Mouse (Mus musculus) myocyte (in vitro differentiated cells): ENCODE results near the gene Gm20388. TPM values are rescaled to one million over a fixed set of nuclear protein-coding genes. Genes with fewer than 3 reads are reported as not detected.

ENCODE experiments used
- H3K27me3 ChIP-seq: one replicate; pipeline ENCODE4 v1.6.1; 2011; ENCODE audit not compliant: control insufficient read depth, insufficient read depth, insufficient read length
- H3K36me3 ChIP-seq: one replicate; pipeline ENCODE4 v1.6.1; 2011; ENCODE audit not compliant: control insufficient read depth, insufficient read depth
- H3K4me2 ChIP-seq: one replicate; pipeline ENCODE4 v1.6.1; 2011; ENCODE audit warnings: low read depth, control low read depth
- H3K4me3 ChIP-seq: one replicate; pipeline ENCODE4 v1.5.1; 2011; ENCODE audit warnings: mild to moderate bottlenecking, control low read depth, moderate library complexity
- H3K79me2 ChIP-seq: one replicate; pipeline ENCODE4 v1.6.1; 2011; ENCODE audit not compliant: control insufficient read depth, insufficient read depth
- H3ac ChIP-seq: one replicate; pipeline ENCODE4 v1.6.1; 2011; ENCODE audit not compliant: control insufficient read depth, insufficient read length
- CEBPB ChIP-seq: IDR thresholded peaks from 2 replicates; pipeline ENCODE4 v1.6.1; 2011; ENCODE audit warnings: mild to moderate bottlenecking, moderate library complexity; ENCODE audit not compliant: poor library complexity, insufficient read depth, severe bottlenecking
- E2F4 ChIP-seq: IDR thresholded peaks from one replicate; pipeline ENCODE4 v1.6.1; 2011; ENCODE audit warnings: mild to moderate bottlenecking, control low read depth, moderate library complexity; ENCODE audit not compliant: insufficient read depth
- MAX ChIP-seq: IDR thresholded peaks from one replicate; pipeline ENCODE4 v1.6.1; 2011; ENCODE audit warnings: low read depth, mild to moderate bottlenecking, control low read depth
- MYOD1 ChIP-seq, 3 experiments: IDR thresholded peaks; one replicate each; pipeline ENCODE4 v1.6.1; 2011; ENCODE audit warnings: control low read depth in 2 of 3, low read depth in 2 of 3, mild to moderate bottlenecking in 2 of 3, moderate library complexity in 1 of 3; ENCODE audit not compliant: insufficient read length in 2 of 3, control insufficient read depth in 1 of 3
- MYOG ChIP-seq, 3 experiments: IDR thresholded peaks; one replicate each; pipeline ENCODE4 v1.6.1; 2011; ENCODE audit warnings: control low read depth in 2 of 3, low read depth in 2 of 3, mild to moderate bottlenecking in 2 of 3; ENCODE audit not compliant: insufficient read length in 2 of 3, control insufficient read depth in 1 of 3, insufficient read depth in 1 of 3
- POLR2A ChIP-seq: IDR thresholded peaks from one replicate; pipeline ENCODE4 v1.6.1; 2011; ENCODE audit warnings: low read depth, mild to moderate bottlenecking, control low read depth, moderate library complexity; ENCODE audit not compliant: insufficient read length
- POLR2AphosphoS2 ChIP-seq: IDR thresholded peaks from one replicate; pipeline ENCODE4 v1.6.1; 2011; ENCODE audit warnings: low read depth, control low read depth; ENCODE audit not compliant: insufficient read length
- REST ChIP-seq: IDR thresholded peaks from one replicate; pipeline ENCODE4 v1.6.1; 2011; ENCODE audit warnings: mild to moderate bottlenecking, control low read depth, moderate library complexity; ENCODE audit not compliant: insufficient read depth, insufficient read length
- SRF ChIP-seq: IDR thresholded peaks from one replicate; pipeline ENCODE4 v1.6.1; 2011; ENCODE audit warnings: low read depth; ENCODE audit not compliant: control insufficient read depth, insufficient read length
- TCF12 ChIP-seq: IDR thresholded peaks from one replicate; pipeline ENCODE4 v1.6.1; 2011; ENCODE audit warnings: mild to moderate bottlenecking, control low read depth; ENCODE audit not compliant: poor library complexity, insufficient read depth, severe bottlenecking
- TCF3 ChIP-seq: IDR thresholded peaks from one replicate; pipeline ENCODE4 v1.6.1; 2011; ENCODE audit warnings: low read depth, control low read depth; ENCODE audit not compliant: insufficient read length
- USF1 ChIP-seq: IDR thresholded peaks from one replicate; pipeline ENCODE4 v1.6.1; 2011; ENCODE audit warnings: low read depth, mild to moderate bottlenecking, control low read depth, moderate library complexity
- polyA plus RNA-seq: library from polyadenylated mRNA; unstranded; fragments of >200 nt; fragmentation: generic; extraction: Trizol; gene quantifications from one replicate; pipeline ENCODE4 v1.2.1, GENCODE M21; 2012; ENCODE audit warnings: missing spikeins

Gm20388 gene
- polyA plus RNA-seq, 1 experiment = 15.3 TPM

DNA sequence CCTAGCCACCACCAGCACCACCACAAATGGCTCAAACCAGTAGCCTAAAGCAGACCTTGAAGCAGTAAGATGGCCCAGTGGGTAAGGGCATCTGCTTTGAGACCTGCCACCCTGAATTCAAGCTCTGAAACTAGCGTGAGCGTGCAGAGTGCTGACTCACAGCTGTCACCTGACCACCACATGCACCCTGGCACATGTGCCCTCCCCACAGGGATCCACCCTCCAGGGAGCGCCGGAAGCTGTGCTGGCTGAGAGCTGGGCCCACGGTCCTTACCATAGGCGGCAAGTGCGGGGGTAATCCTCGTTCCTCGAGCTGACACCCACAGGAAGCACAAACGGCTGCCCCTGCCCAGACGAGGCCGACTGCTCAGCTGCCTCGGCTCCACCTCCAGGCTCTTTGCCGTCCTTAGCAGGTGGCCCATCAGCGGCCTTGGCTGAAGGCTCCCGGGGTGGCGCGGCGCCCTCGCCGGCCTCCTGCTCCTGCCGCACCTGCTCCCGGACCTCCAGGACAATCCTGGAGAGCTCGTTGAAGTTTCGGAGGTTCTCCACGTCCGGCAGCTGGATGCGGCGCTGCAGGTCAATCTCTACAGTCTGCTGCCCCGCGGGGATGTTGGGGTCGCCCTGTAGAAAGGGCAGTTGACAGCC is 1643.3 kb downstream of the Gm20388 start:
- no peak overlapping the region for H3ac ChIP-seq
- TF ChIP-seq USF1 (no peak), MYOG (IDR thresholded peaks at IDR 0.05; ENCODE audit: control insufficient read depth in 1 of 3, insufficient read depth in 1 of 3, insufficient read length in 2 of 3, low read depth in 2 of 3) (peak in 2 of 3 experiments; percentile 4 to 66), CEBPB (no peak), E2F4 (no peak), MAX (no peak), TCF12 (no peak), TCF3 (no peak), POLR2A (no peak), MYOD1 (IDR thresholded peaks at IDR 0.05; ENCODE audit: control insufficient read depth in 1 of 3, insufficient read length in 2 of 3, low read depth in 2 of 3) (peak in 2 of 3 experiments; percentile 7 to 59)

DNA sequence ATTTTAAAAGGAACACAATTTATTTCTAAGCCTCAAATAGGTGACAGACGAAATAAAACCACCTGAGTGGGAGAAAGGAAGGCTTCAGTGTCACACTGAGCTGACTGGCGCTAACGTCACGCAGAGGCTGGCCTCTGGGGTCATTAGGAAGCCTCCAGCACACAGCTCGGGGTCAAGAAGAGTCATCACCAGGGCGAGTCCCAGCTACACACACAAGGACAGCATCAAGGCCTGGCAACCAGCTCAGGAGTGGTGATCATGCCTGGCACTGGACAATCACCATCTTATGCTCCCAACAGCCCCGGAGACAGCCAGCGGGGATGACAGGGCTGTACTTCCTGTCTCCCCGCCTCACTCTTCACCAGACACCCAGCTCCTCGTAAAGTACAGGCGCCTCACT is 1647.1 kb downstream of the Gm20388 start:
- H3ac ChIP-seq = no peak overlapping the region
- H3K36me3 ChIP-seq = peaks cover 3% of the 10 kb centered on the region
- H3K27me3 ChIP-seq = no peaks in the 10 kb centered on the region
- H3K4me3 ChIP-seq = no peak overlapping the region
- TF ChIP-seq TCF12 = no peak
- TF ChIP-seq POLR2A = no peak
- no peak for TF ChIP-seq E2F4
- TF ChIP-seq SRF = no peak
- no peak for TF ChIP-seq MAX
- H3K79me2 ChIP-seq = no peaks in the 10 kb centered on the region
- no peak overlapping the region for H3K4me2 ChIP-seq

More for the DNA sequence above, 1643.3 kb downstream of the Gm20388 start:
- Histone ChIP-seq H3K4me3 (no peak overlapping the region), H3K36me3 (peaks cover 3% of the 10 kb centered on the region), H3K27me3 (no peaks in the 10 kb centered on the region), H3K79me2 (no peaks in the 10 kb centered on the region), H3K4me2 (no peak overlapping the region)

- H3K27me3 ChIP-seq = no peaks in the 10 kb centered on the region
- no peak overlapping the region for H3ac ChIP-seq
- no peak overlapping the region for H3K4me2 ChIP-seq
- no peaks in the 10 kb centered on the region for H3K36me3 ChIP-seq
- H3K4me3 ChIP-seq = no peak overlapping the region
- no peak for TF ChIP-seq POLR2AphosphoS2
- no peak for TF ChIP-seq MYOD1 (IDR thresholded peaks at IDR 0.05; ENCODE audit: control insufficient read depth in 1 of 3, insufficient read length in 2 of 3, low read depth in 2 of 3)
- TF ChIP-seq E2F4 = no peak
- no peak for TF ChIP-seq REST
- no peak for TF ChIP-seq USF1
- no peak for TF ChIP-seq CEBPB
- TF ChIP-seq MAX = no peak
- no peak for TF ChIP-seq POLR2A
- TF ChIP-seq TCF3 = no peak
- no peak for TF ChIP-seq MYOG (IDR thresholded peaks at IDR 0.05; ENCODE audit: control insufficient read depth in 1 of 3, insufficient read depth in 1 of 3, insufficient read length in 2 of 3, low read depth in 2 of 3)
- no peak for TF ChIP-seq SRF
- no peak for TF ChIP-seq TCF12
- no peaks in the 10 kb centered on the region for H3K79me2 ChIP-seq
Observed at GRCm38 (mm10) chr8:121558538-121558937, 1647.9 kb downstream of the Gm20388 start.

- Histone ChIP-seq H3K79me2 (no peaks in the 10 kb centered on the region), H3ac (no peak overlapping the region), H3K27me3 (no peaks in the 10 kb centered on the region), H3K36me3 (no peaks in the 10 kb centered on the region), H3K4me2 (no peak overlapping the region), H3K4me3 (no peak overlapping the region)
- no peak for TF ChIP-seq TCF3
- TF ChIP-seq MYOD1 (IDR thresholded peaks at IDR 0.05; ENCODE audit: control insufficient read depth in 1 of 3, insufficient read length in 2 of 3, low read depth in 2 of 3) = no peak
- TF ChIP-seq POLR2AphosphoS2 = no peak
- TF ChIP-seq MYOG (IDR thresholded peaks at IDR 0.05; ENCODE audit: control insufficient read depth in 1 of 3, insufficient read depth in 1 of 3, insufficient read length in 2 of 3, low read depth in 2 of 3) = no peak
- no peak for TF ChIP-seq CEBPB
- no peak for TF ChIP-seq E2F4
- TF ChIP-seq POLR2A = no peak
- TF ChIP-seq MAX = no peak
Observed at GRCm38 (mm10) chr8:121559801-121560200, 1649.2 kb downstream of the Gm20388 start.

GRCm38 (mm10) chr8:121560432-121561100 is 1649.9 kb downstream of the Gm20388 start:
- H3K36me3 ChIP-seq = no peaks in the 10 kb centered on the region
- H3ac ChIP-seq = no peak overlapping the region
- no peaks in the 10 kb centered on the region for H3K27me3 ChIP-seq
- no peaks in the 10 kb centered on the region for H3K79me2 ChIP-seq
- no peak overlapping the region for H3K4me2 ChIP-seq
- no peak overlapping the region for H3K4me3 ChIP-seq
- TF ChIP-seq MYOD1 (IDR thresholded peaks at IDR 0.05; ENCODE audit: control insufficient read depth in 1 of 3, insufficient read length in 2 of 3, low read depth in 2 of 3) (no peak), SRF (no peak), MAX (no peak), TCF12 (no peak), REST (no peak)
